Mouse (Mus musculus) embryo, embryonic 10.5 days (tissue): ENCODE data around the gene Olfr1188.
"Not testable (repeated sequence)": the region's sequence is repeated elsewhere in the genome, so short reads cannot be mapped to it uniquely, and the experiment has no call there.

Experiments
- DNase-seq: peaks from one replicate; pipeline ENCODE4 v3.0.0-alpha.2; 2015; ENCODE audit warnings: low spot score

Gene Olfr1188

GRCm38 (mm10) chr2:88556635-88557034, at the start of gene Olfr1188:
Gene Olfr1188, plus strand, starts transcription at chr2:88556935.
- no peak for DNase-seq

GRCm38 (mm10) chr2:88518251-88518650, 38.5 kb upstream of the Olfr1188 start, which contains the start of gene Olfr1186:
Gene Olfr1186, plus strand, starts transcription at chr2:88518551.
- DNase-seq, result no peak

GRCm38 (mm10) chr2:88525720-88526119, 31.0 kb upstream of the Olfr1188 start:
- no peak for DNase-seq

- not testable (repeated sequence) for DNase-seq
Measured at GRCm38 (mm10) chr2:88572696-88573095, 16.0 kb downstream of the Olfr1188 start.

GRCm38 (mm10) chr2:88586154-88586553, 29.4 kb downstream of the Olfr1188 start, which contains the start of gene Olfr1189:
Gene Olfr1189, plus strand, starts transcription at chr2:88586454.
- no peak for DNase-seq
